Mouse (Mus musculus): ENCODE measurements around the gene Olfr381. TPM values are rescaled to one million over a fixed set of nuclear protein-coding genes. Genes with fewer than 3 reads are reported as not detected.
"Not testable (repeated sequence)": the region's sequence is repeated elsewhere in the genome, so short reads cannot be mapped to it uniquely, and the experiment has no call there.

Olfr381 gene
- polyA plus RNA-seq (2015; fragmentation: Nextera tagmentation; extraction: Ambion mirVana): not detected in 2 replicates

- Histone ChIP-seq H3K4me1 (no peaks in the 10 kb centered on the region), H3K27ac (replicated peaks) (no peak within 1 kb of the TSS), H3K27me3 (replicated peaks) (no peaks in the 10 kb centered on the region), H3K4me3 (no peak within 1 kb of the TSS), H3K9me3 (no peaks in the 10 kb centered on the region), H3K9ac (no peak within 1 kb of the TSS), H3K36me3 (no peaks in the 10 kb centered on the region), H3K4me2 (no peak within 1 kb of the TSS)
- ATAC-seq (ENCODE audit: extremely low read depth, insufficient number of reproducible peaks, low FRiP score, low TSS enrichment): no peak
Observed at GRCm38 (mm10) chr11:73491503-73491902, at the start of gene Olfr381. TSS of gene Olfr381 (minus strand) at chr11:73491603.

- not testable (repeated sequence) for H3K4me1 ChIP-seq; H3K9ac ChIP-seq; H3K4me2 ChIP-seq; H3K27ac ChIP-seq (replicated peaks); H3K36me3 ChIP-seq; ATAC-seq (ENCODE audit: extremely low read depth, insufficient number of reproducible peaks, low FRiP score, low TSS enrichment); H3K27me3 ChIP-seq (replicated peaks); H3K4me3 ChIP-seq
- peaks cover 32% of the 10 kb centered on the region for H3K9me3 ChIP-seq
- WGBS: 71% methylated on average over 1 of the region's 1 CpGs
Observed at GRCm38 (mm10) chr11:73528971-73529370, 37.6 kb upstream of the Olfr381 start.

DNA sequence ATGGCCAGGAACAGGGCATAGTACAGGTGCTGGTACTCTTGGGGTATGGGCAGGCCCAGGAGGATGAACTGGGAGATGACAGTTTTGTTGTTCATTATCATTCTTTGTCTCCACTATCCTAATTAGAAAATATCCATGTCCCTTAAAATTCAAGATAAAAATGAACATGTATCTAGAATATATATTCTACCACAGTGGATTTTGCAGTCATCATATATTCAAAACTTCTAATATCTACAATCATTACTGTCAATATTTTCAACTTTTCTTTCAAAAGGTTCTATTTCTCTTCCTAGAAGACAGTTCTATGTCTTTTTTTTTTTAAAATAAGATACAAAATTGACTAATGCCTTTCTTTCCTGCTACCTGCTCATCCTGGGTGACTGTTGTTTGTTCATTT lies 25.7 kb upstream of the Olfr381 start, which contains the start of gene Olfr382:
Gene Olfr382 (minus strand): TSS at position 101 of the 400 bp plus-strand sequence.
- Histone ChIP-seq H3K9me3 (peaks cover 32% of the 10 kb centered on the region), H3K27me3 (replicated peaks) (no peaks in the 10 kb centered on the region), H3K27ac (replicated peaks) (no peak within 1 kb of the TSS), H3K4me2 (no peak within 1 kb of the TSS), H3K4me1 (no peaks in the 10 kb centered on the region), H3K36me3 (no peaks in the 10 kb centered on the region), H3K4me3 (no peak within 1 kb of the TSS), H3K9ac (no peak within 1 kb of the TSS)
- no peak for ATAC-seq (ENCODE audit: extremely low read depth, insufficient number of reproducible peaks, low FRiP score, low TSS enrichment)

GRCm38 (mm10) chr11:73457408-73457807 lies 34.0 kb downstream of the Olfr381 start, which contains the start of gene Olfr380:
TSS of gene Olfr380 (minus strand) at chr11:73457508.
- WGBS: 78% methylated on average over 1 of the region's 1 CpGs
- Histone ChIP-seq H3K27me3 (replicated peaks) (no peaks in the 10 kb centered on the region), H3K4me2 (no peak within 1 kb of the TSS), H3K4me3 (no peak within 1 kb of the TSS), H3K36me3 (no peaks in the 10 kb centered on the region), H3K4me1 (no peaks in the 10 kb centered on the region), H3K27ac (replicated peaks) (no peak within 1 kb of the TSS), H3K9me3 (peaks cover 8% of the 10 kb centered on the region), H3K9ac (no peak within 1 kb of the TSS)
- no peak for ATAC-seq (ENCODE audit: extremely low read depth, insufficient number of reproducible peaks, low FRiP score, low TSS enrichment)

Other genes starting within 250 kb of the Olfr381 start
- 0.05 TPM in 1 of 2 replicates, not detected in the other for gene Trpv3, start 224.2 kb downstream of the Olfr381 start, polyA plus RNA-seq (2015; fragmentation: Nextera tagmentation; extraction: Ambion mirVana)
- gene Aspa, start 162.0 kb downstream of the Olfr381 start, polyA plus RNA-seq (2015; fragmentation: Nextera tagmentation; extraction: Ambion mirVana): 0.09 TPM in 1 of 2 replicates, not detected in the other
- gene Gm49340, start 161.9 kb downstream of the Olfr381 start, polyA plus RNA-seq (2015; fragmentation: Nextera tagmentation; extraction: Ambion mirVana): not detected in 2 replicates
- gene Spata22, start 161.9 kb downstream of the Olfr381 start, polyA plus RNA-seq (2015; fragmentation: Nextera tagmentation; extraction: Ambion mirVana): not detected in 2 replicates
- gene Olfr20, start 140.8 kb downstream of the Olfr381 start, polyA plus RNA-seq (2015; fragmentation: Nextera tagmentation; extraction: Ambion mirVana): not detected in 2 replicates
- gene Olfr376, start 120.4 kb downstream of the Olfr381 start, polyA plus RNA-seq (2015; fragmentation: Nextera tagmentation; extraction: Ambion mirVana): not detected in 2 replicates
- not detected in 2 replicates for gene Olfr1, start 92.0 kb downstream of the Olfr381 start, polyA plus RNA-seq (2015; fragmentation: Nextera tagmentation; extraction: Ambion mirVana)
- gene Olfr378, start 63.1 kb downstream of the Olfr381 start, polyA plus RNA-seq (2015; fragmentation: Nextera tagmentation; extraction: Ambion mirVana): not detected in 2 replicates
- gene Olfr380, start 34.1 kb downstream of the Olfr381 start, polyA plus RNA-seq (2015; fragmentation: Nextera tagmentation; extraction: Ambion mirVana): not detected in 2 replicates
- gene Olfr382, start 25.6 kb upstream of the Olfr381 start, polyA plus RNA-seq (2015; fragmentation: Nextera tagmentation; extraction: Ambion mirVana): not detected in 2 replicates
- not detected in 2 replicates for gene Olfr385, start 101.4 kb upstream of the Olfr381 start, polyA plus RNA-seq (2015; fragmentation: Nextera tagmentation; extraction: Ambion mirVana)
- gene Olfr384, start 107.0 kb upstream of the Olfr381 start, polyA plus RNA-seq (2015; fragmentation: Nextera tagmentation; extraction: Ambion mirVana): not detected in 2 replicates
- gene Zfp735, start 197.2 kb upstream of the Olfr381 start, polyA plus RNA-seq (2015; fragmentation: Nextera tagmentation; extraction: Ambion mirVana): not detected in 2 replicates